Mouse (Mus musculus) G1E (cell line): ENCODE data around the gene Lrp2bp.

Experiments used
- CTCF ChIP-seq: IDR thresholded peaks from 2 replicates; pipeline ENCODE4 v1.5.1; 2012; ENCODE audit warnings: low read depth, low read length, inconsistent platforms, mixed read lengths
- GATA1 ChIP-seq: IDR thresholded peaks from 2 replicates; pipeline ENCODE4 v1.6.1; 2012; ENCODE audit warnings: borderline replicate concordance, low read length, inconsistent platforms, mixed read lengths
- POLR2AphosphoS5 ChIP-seq: IDR thresholded peaks from 2 replicates; pipeline ENCODE4 v1.6.1; 2012; ENCODE audit warnings: low read depth, low read length, inconsistent platforms; ENCODE audit not compliant: insufficient replicate concordance

DNA sequence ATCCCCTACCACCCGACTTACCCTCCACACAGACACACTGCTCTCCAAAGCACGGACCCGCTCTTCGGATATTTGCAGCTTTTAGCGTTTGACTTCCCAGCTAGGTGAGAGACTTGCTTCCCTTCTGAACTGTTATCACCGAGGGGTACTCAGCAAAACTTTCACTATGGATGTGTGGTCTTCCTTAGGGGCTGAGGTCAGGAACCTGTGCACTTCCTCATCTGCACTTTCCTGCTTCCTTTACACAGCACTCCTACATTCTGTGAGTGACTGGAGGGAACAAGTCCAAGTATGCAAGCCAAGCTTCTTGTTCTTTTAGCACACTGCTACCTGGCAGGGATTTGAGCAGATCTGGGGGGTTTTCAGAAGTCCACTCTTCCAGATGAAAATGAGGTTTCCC, 79.8 kb downstream of the Lrp2bp start:
- no peak for TF ChIP-seq POLR2AphosphoS5
- no peak for TF ChIP-seq CTCF
- TF ChIP-seq GATA1: no peak
